Mouse (Mus musculus): ENCODE data around the gene Fads2.

Fads2 gene

GRCm38 (mm10) chr19:10017637-10018526 lies 83.7 kb downstream of the Fads2 start:
- CTCF ChIA-PET = interaction anchor here (0.6 to 3.9 kb wide), 21 partner anchors 16 to 241 kb away, joined by 3 to 23 read pairs (median 4); partner anchors contain the start of gene Fads1 (in 1 of the 4)

GRCm38 (mm10) chr19:10016151-10016550 lies 85.4 kb downstream of the Fads2 start:
- ChIA-PET CTCF (interaction anchor here in 3 of 4 experiments (0.6 to 1.5 kb wide), 6 partner anchors 11 to 100 kb away, joined by 3 to 6 read pairs (median 3); no protein-coding TSS in a partner anchor), POLR2A (interaction anchor here in 2 of 4 experiments (1.1 to 1.5 kb wide), 2 partner anchors 15 to 23 kb away, joined by 3 to 5 read pairs; no protein-coding TSS in a partner anchor)

More at GRCm38 (mm10) chr19:10017637-10018526, 83.7 kb downstream of the Fads2 start:
- POLR2A ChIA-PET = interaction anchor here in 3 of 4 experiments (0.5 to 3.6 kb wide), 45 partner anchors 8 to 1305 kb away, joined by 3 to 35 read pairs (median 4); partner anchors contain the start of genes Fads1 (in 3 of the 3) and Incenp (in 1 of the 3)

DNA sequence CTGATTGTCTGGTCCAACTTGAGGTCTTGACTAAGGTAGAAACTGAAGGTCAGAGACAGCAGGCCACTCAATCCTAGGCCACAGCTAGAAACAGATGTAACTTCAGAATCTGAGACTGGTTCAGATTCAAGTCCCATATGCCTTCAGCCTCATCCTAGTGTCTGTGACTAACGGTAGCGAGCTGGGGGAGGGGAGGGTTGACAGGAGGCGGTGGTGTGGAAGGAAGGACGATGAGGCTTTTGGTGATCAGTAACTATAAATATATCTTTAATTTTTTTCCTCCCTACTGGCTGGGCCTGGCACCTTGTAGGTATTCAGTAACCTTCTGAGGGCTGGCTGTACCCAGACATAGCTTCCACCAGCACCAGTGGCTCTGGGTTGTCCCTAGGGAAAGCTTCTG lies 86.1 kb downstream of the Fads2 start:
- CTCF ChIA-PET = interaction anchor here (0.6 to 1.5 kb wide), 10 partner anchors 7 to 99 kb away, joined by 3 to 6 read pairs (median 3); no protein-coding TSS in a partner anchor
- POLR2A ChIA-PET = interaction anchor here in 2 of 4 experiments (0.6 to 4.2 kb wide), 11 partner anchors 8 to 177 kb away, joined by 3 to 32 read pairs (median 3); no protein-coding TSS in a partner anchor

DNA sequence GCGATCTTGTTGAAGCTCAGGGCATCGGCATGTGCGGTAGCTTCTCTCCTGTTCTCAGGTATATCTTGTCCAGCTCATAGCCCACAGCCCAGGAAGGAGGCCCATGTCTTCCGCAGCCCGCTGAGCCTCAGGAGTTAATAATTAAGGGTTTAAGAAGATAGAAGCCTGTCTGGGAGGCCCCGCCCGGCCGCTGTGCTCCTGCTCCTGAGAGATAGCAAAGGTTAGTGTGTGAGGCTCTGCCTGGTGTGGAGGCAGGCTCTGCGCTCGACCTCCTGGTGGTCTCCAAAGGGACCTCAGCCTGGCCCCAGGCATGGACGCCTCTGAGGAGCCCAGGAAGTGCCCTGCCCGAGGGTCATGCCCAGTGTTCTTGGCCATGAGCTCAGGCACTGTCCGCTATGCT lies 86.7 kb downstream of the Fads2 start:
- ChIA-PET CTCF (interaction anchor here in 3 of 4 experiments (0.5 to 2.4 kb wide), 6 partner anchors 8 to 150 kb away, joined by 3 to 13 read pairs (median 3); no protein-coding TSS in a partner anchor), POLR2A (interaction anchor here in 3 of 4 experiments (0.5 to 4.2 kb wide), 14 partner anchors 9 to 178 kb away, joined by 3 to 39 read pairs (median 4); partner anchors contain the start of genes Best1 (in 1 of the 3) and Rab3il1 (in 1 of the 3))

DNA sequence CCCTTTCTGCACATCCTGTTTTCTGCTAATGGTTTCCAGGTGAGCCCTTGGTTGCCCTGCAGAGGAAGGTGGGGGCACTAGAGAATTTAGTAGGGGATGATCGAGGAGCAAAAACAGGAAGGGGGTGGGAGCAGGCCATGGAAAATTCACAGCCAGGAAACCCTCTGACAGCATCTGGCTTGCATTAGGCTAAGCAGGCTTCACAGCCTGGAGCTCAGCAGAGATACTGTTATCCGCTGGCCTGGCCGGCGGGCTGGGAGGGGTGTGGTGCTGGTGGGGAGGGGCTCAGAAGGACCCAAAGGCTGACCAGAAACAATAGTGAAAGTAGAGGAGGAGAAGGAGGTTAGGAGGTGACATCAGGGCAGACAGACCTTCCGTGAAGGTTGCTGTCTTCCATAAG lies 87.6 kb downstream of the Fads2 start:
- CTCF ChIA-PET = interaction anchor here in 2 of 4 experiments (1.1 to 2.5 kb wide), 7 partner anchors 9 to 25 kb away, joined by 3 to 25 read pairs (median 6); no protein-coding TSS in a partner anchor
- POLR2A ChIA-PET = interaction anchor here in 3 of 4 experiments (0.6 to 4.2 kb wide), 25 partner anchors 8 to 1300 kb away, joined by 3 to 39 read pairs (median 4); partner anchors contain the start of genes Best1 (in 1 of the 3), Cyb561a3 (in 1 of the 3), Fads1 (in 1 of the 3) and Fads2 (in 1 of the 3)

GRCm38 (mm10) chr19:10013348-10013747 lies 88.2 kb downstream of the Fads2 start:
- ChIA-PET POLR2A (interaction anchor here in 3 of 4 experiments (0.6 to 4.2 kb wide), 38 partner anchors 9 to 1300 kb away, joined by 3 to 39 read pairs (median 4); partner anchors contain the start of genes Best1 (in 1 of the 3), Cyb561a3 (in 1 of the 3), Fads1 (in 1 of the 3) and Fads2 (in 1 of the 3)), CTCF (interaction anchor here (0.6 to 2.5 kb wide), 15 partner anchors 9 to 484 kb away, joined by 3 to 25 read pairs (median 5); partner anchors contain the start of gene Fads1 (in 1 of the 4))

- ChIA-PET POLR2A (interaction anchor here in 3 of 4 experiments (0.5 to 4.2 kb wide), 38 partner anchors 10 to 1299 kb away, joined by 3 to 39 read pairs (median 4); partner anchors contain the start of genes Best1 (in 1 of the 3), Cyb561a3 (in 1 of the 3), Fads1 (in 1 of the 3) and Fads2 (in 1 of the 3)), CTCF (interaction anchor here (0.5 to 2.5 kb wide), 17 partner anchors 10 to 485 kb away, joined by 3 to 25 read pairs (median 4); partner anchors contain the start of gene Fads1 (in 1 of the 4))
These were observed 88.7 kb downstream of the Fads2 start for GRCm38 (mm10) chr19:10012827-10013278.

Measured in embryonic stem cell, embryonic (primary cell).